Mouse (Mus musculus) bone marrow, adult 2 months (tissue): ENCODE results near the gene Kdm7a.

Experiments used
- CTCF ChIP-seq: fragments of 200-500 bp; IDR thresholded peaks from 2 replicates; pipeline ENCODE4 v1.5.1; 2011; ENCODE audit warnings: low read length, control low read depth; ENCODE audit not compliant: control insufficient read depth, insufficient read depth
- POLR2A ChIP-seq: fragments of 200-500 bp; IDR thresholded peaks from 2 replicates; pipeline ENCODE4 v1.6.1; 2011; ENCODE audit warnings: low read depth, mild to moderate bottlenecking, control low read depth, low read length, borderline replicate concordance; ENCODE audit not compliant: control insufficient read depth

DNA sequence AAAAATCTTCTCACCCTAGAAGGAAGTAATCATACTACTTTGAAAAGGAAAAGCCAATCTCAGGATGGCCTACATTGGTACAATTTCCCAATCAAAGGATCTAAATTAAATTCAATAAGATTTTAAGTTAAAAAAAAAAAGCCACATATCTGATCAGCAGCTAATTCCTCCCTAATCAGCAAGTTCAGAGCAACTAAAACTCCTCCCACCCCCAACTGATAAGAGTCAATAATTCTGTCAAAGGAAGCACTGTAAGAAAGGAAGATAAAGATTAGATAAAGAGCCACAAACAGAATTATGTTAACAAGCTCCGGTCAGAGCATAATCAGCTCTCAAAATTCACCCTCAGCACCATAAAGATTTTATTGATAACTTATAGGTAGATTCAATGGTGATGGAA is 37.5 kb downstream of the Kdm7a start:
- TF ChIP-seq POLR2A (no peak), CTCF (no peak)
